Mouse (Mus musculus): ENCODE results near the gene Tnfrsf1a. TPM values are rescaled to one million over a fixed set of nuclear protein-coding genes. Genes with fewer than 3 reads are reported as not detected.

The Tnfrsf1a gene
- polyA plus RNA-seq, 1 experiment: 149 TPM

GRCm38 (mm10) chr6:125363021-125363420, 13.9 kb downstream of the Tnfrsf1a start:
- Histone ChIP-seq H3K4me3 (ENCODE audit: control insufficient read depth, insufficient read depth, low read length) (no peak overlapping the region), H3K27ac (ENCODE audit: control insufficient read depth, insufficient read depth, low read length) (no peak overlapping the region), H3K27me3 (ENCODE audit: control insufficient read depth, insufficient read depth, low read length) (no peaks in the 10 kb centered on the region), H3K36me3 (ENCODE audit: control insufficient read depth, insufficient read depth, low read length) (peaks cover 46% of the 10 kb centered on the region), H3K4me1 (replicated peaks; ENCODE audit: control insufficient read depth, insufficient read depth, low read length) (peaks cover 23% of the 10 kb centered on the region)
- TF ChIP-seq CTCF (IDR thresholded peaks at IDR 0.05; ENCODE audit: borderline replicate concordance, control insufficient read depth, extremely low read depth, insufficient read depth, low read length, poor library complexity) (no peak), POLR2A (IDR thresholded peaks at IDR 0.05; ENCODE audit: control insufficient read depth, extremely low read depth, insufficient read depth, low read length, poor library complexity) (no peak)
- DNase-seq: no peak
- WGBS: 96% methylated on average over 15 of the region's 15 CpGs

GRCm38 (mm10) chr6:125363451-125364242, 14.5 kb downstream of the Tnfrsf1a start:
- no peak for DNase-seq
- 91% methylated on average over 23 of the region's 23 CpGs for WGBS
- TF ChIP-seq POLR2A (IDR thresholded peaks at IDR 0.05; ENCODE audit: control insufficient read depth, extremely low read depth, insufficient read depth, low read length, poor library complexity): no peak
- no peak for TF ChIP-seq CTCF (IDR thresholded peaks at IDR 0.05; ENCODE audit: borderline replicate concordance, control insufficient read depth, extremely low read depth, insufficient read depth, low read length, poor library complexity)
- no peak overlapping the region for H3K27ac ChIP-seq (ENCODE audit: control insufficient read depth, insufficient read depth, low read length)
- no peaks in the 10 kb centered on the region for H3K27me3 ChIP-seq (ENCODE audit: control insufficient read depth, insufficient read depth, low read length)
- peaks cover 28% of the 10 kb centered on the region for H3K4me1 ChIP-seq (replicated peaks; ENCODE audit: control insufficient read depth, insufficient read depth, low read length)
- H3K4me3 ChIP-seq (ENCODE audit: control insufficient read depth, insufficient read depth, low read length): no peak overlapping the region
- H3K36me3 ChIP-seq (ENCODE audit: control insufficient read depth, insufficient read depth, low read length): peaks cover 40% of the 10 kb centered on the region

- H3K4me3 ChIP-seq (ENCODE audit: control insufficient read depth, insufficient read depth, low read length): no peak overlapping the region
- WGBS: 23% methylated on average over 8 of the region's 8 CpGs
- DNase-seq: peak; percentile 43
- no peaks in the 10 kb centered on the region for H3K27me3 ChIP-seq (ENCODE audit: control insufficient read depth, insufficient read depth, low read length)
- no peak overlapping the region for H3K27ac ChIP-seq (ENCODE audit: control insufficient read depth, insufficient read depth, low read length)
- peaks cover 34% of the 10 kb centered on the region for H3K4me1 ChIP-seq (replicated peaks; ENCODE audit: control insufficient read depth, insufficient read depth, low read length)
- H3K36me3 ChIP-seq (ENCODE audit: control insufficient read depth, insufficient read depth, low read length): peaks cover 32% of the 10 kb centered on the region
- TF ChIP-seq CTCF (IDR thresholded peaks at IDR 0.05; ENCODE audit: borderline replicate concordance, control insufficient read depth, extremely low read depth, insufficient read depth, low read length, poor library complexity): no peak
- TF ChIP-seq POLR2A (IDR thresholded peaks at IDR 0.05; ENCODE audit: control insufficient read depth, extremely low read depth, insufficient read depth, low read length, poor library complexity): no peak
These were observed 15.3 kb downstream of the Tnfrsf1a start for GRCm38 (mm10) chr6:125364448-125364847.

- H3K27ac ChIP-seq (ENCODE audit: control insufficient read depth, insufficient read depth, low read length): no peak overlapping the region
- peaks cover 21% of the 10 kb centered on the region for H3K36me3 ChIP-seq (ENCODE audit: control insufficient read depth, insufficient read depth, low read length)
- no peak overlapping the region for H3K4me3 ChIP-seq (ENCODE audit: control insufficient read depth, insufficient read depth, low read length)
- DNase-seq: no peak
- 66% methylated on average over 5 of the region's 5 CpGs for WGBS
- no peak for TF ChIP-seq POLR2A (IDR thresholded peaks at IDR 0.05; ENCODE audit: control insufficient read depth, extremely low read depth, insufficient read depth, low read length, poor library complexity)
- TF ChIP-seq CTCF (IDR thresholded peaks at IDR 0.05; ENCODE audit: borderline replicate concordance, control insufficient read depth, extremely low read depth, insufficient read depth, low read length, poor library complexity): no peak
- H3K4me1 ChIP-seq (replicated peaks; ENCODE audit: control insufficient read depth, insufficient read depth, low read length): peaks cover 34% of the 10 kb centered on the region
- H3K27me3 ChIP-seq (ENCODE audit: control insufficient read depth, insufficient read depth, low read length): no peaks in the 10 kb centered on the region
These were observed 16.4 kb downstream of the Tnfrsf1a start for GRCm38 (mm10) chr6:125365522-125365921.

GRCm38 (mm10) chr6:125366133-125366532, 17.0 kb downstream of the Tnfrsf1a start:
- Histone ChIP-seq H3K27me3 (ENCODE audit: control insufficient read depth, insufficient read depth, low read length) (no peaks in the 10 kb centered on the region), H3K36me3 (ENCODE audit: control insufficient read depth, insufficient read depth, low read length) (peaks cover 15% of the 10 kb centered on the region), H3K27ac (ENCODE audit: control insufficient read depth, insufficient read depth, low read length) (no peak overlapping the region), H3K4me1 (replicated peaks; ENCODE audit: control insufficient read depth, insufficient read depth, low read length) (peaks cover 34% of the 10 kb centered on the region), H3K4me3 (ENCODE audit: control insufficient read depth, insufficient read depth, low read length) (no peak overlapping the region)
- WGBS: 82% methylated on average over 1 of the region's 1 CpGs
- no peak for TF ChIP-seq POLR2A (IDR thresholded peaks at IDR 0.05; ENCODE audit: control insufficient read depth, extremely low read depth, insufficient read depth, low read length, poor library complexity)
- no peak for TF ChIP-seq CTCF (IDR thresholded peaks at IDR 0.05; ENCODE audit: borderline replicate concordance, control insufficient read depth, extremely low read depth, insufficient read depth, low read length, poor library complexity)
- DNase-seq: no peak

- H3K36me3 ChIP-seq (ENCODE audit: control insufficient read depth, insufficient read depth, low read length): no peaks in the 10 kb centered on the region
- peaks cover 34% of the 10 kb centered on the region for H3K4me1 ChIP-seq (replicated peaks; ENCODE audit: control insufficient read depth, insufficient read depth, low read length)
- no peak for DNase-seq
- H3K27me3 ChIP-seq (ENCODE audit: control insufficient read depth, insufficient read depth, low read length): no peaks in the 10 kb centered on the region
- peak overlapping the region; percentile 88 for H3K27ac ChIP-seq (ENCODE audit: control insufficient read depth, insufficient read depth, low read length)
- WGBS: 7% methylated on average over 4 of the region's 4 CpGs
- no peak overlapping the region for H3K4me3 ChIP-seq (ENCODE audit: control insufficient read depth, insufficient read depth, low read length)
- no peak for TF ChIP-seq POLR2A (IDR thresholded peaks at IDR 0.05; ENCODE audit: control insufficient read depth, extremely low read depth, insufficient read depth, low read length, poor library complexity)
- TF ChIP-seq CTCF (IDR thresholded peaks at IDR 0.05; ENCODE audit: borderline replicate concordance, control insufficient read depth, extremely low read depth, insufficient read depth, low read length, poor library complexity): no peak
These were observed 18.7 kb downstream of the Tnfrsf1a start for GRCm38 (mm10) chr6:125367758-125368371.

Measured in thymus, adult 2 months (tissue).